Mouse (Mus musculus) heart, embryonic 13.5 days (tissue): ENCODE results near the gene Prr14. TPM values are rescaled to one million over a fixed set of nuclear protein-coding genes. Genes with fewer than 3 reads are reported as not detected.
"Not testable (repeated sequence)": the region's sequence is repeated elsewhere in the genome, so short reads cannot be mapped to it uniquely, and the experiment has no call there.

Experiments used
- ATAC-seq: fragments of 200-750 bp; cut with Nextera tagmentation; 2 replicates; pipeline ENCODE4 v1.8.0; 2017; ENCODE audit warnings: moderate TSS enrichment; ENCODE audit not compliant: insufficient number of reproducible peaks, low FRiP score, low TSS enrichment; ENCODE audit errors: extremely low read depth
- H3K27ac ChIP-seq: fragments of 300-500 bp; sonication (generic); replicated peaks from 2 replicates; pipeline ENCODE4 v1.5.1; 2015; ENCODE audit warnings: moderate library complexity, mild to moderate bottlenecking, inconsistent platforms
- H3K27me3 ChIP-seq: fragments of 300-500 bp; sonication (generic); replicated peaks from 2 replicates; pipeline ENCODE4 v1.6.1; 2015; ENCODE audit warnings: mild to moderate bottlenecking, inconsistent platforms
- H3K36me3 ChIP-seq: fragments of 300-500 bp; sonication (generic); 2 replicates; pipeline ENCODE4 v1.6.1; 2015; ENCODE audit warnings: mild to moderate bottlenecking, inconsistent platforms
- H3K4me1 ChIP-seq: fragments of 300-500 bp; sonication (generic); 2 replicates; pipeline ENCODE4 v1.6.1; 2015; ENCODE audit warnings: inconsistent platforms
- H3K4me2 ChIP-seq: fragments of 300-500 bp; sonication (generic); 2 replicates; pipeline ENCODE4 v1.6.1; 2015; ENCODE audit warnings: inconsistent platforms, mild to moderate bottlenecking, moderate library complexity
- H3K4me3 ChIP-seq: fragments of 300-500 bp; sonication (generic); 2 replicates; pipeline ENCODE4 v1.5.1; 2015; ENCODE audit warnings: moderate library complexity, mild to moderate bottlenecking, inconsistent platforms
- H3K9ac ChIP-seq: fragments of 300-500 bp; sonication (generic); 2 replicates; pipeline ENCODE4 v1.6.1; 2015; ENCODE audit warnings: inconsistent platforms, mild to moderate bottlenecking, moderate library complexity
- H3K9me3 ChIP-seq: fragments of 300-500 bp; sonication (generic); 2 replicates; pipeline ENCODE4 v1.6.1; 2016; ENCODE audit warnings: inconsistent platforms
- WGBS: fragments of 180-500 bp; shearing (Covaris S2); methylation state at CpG from one replicate; pipeline ENCODE4 v1.1.7; 2015; ENCODE audit warnings: mixed read lengths; 5-methylcytosine and 5-hydroxymethylcytosine counted together
- polyA plus RNA-seq: library from polyadenylated mRNA; unstranded; fragments of >200 nt; fragmentation: Nextera tagmentation; extraction: Ambion mirVana; gene quantifications from 2 replicates; pipeline ENCODE4 v1.2.1, GENCODE M21; 2015

Gene Prr14
- polyA plus RNA-seq, 1 experiment from 2014 or later, result 27.3 TPM

DNA sequence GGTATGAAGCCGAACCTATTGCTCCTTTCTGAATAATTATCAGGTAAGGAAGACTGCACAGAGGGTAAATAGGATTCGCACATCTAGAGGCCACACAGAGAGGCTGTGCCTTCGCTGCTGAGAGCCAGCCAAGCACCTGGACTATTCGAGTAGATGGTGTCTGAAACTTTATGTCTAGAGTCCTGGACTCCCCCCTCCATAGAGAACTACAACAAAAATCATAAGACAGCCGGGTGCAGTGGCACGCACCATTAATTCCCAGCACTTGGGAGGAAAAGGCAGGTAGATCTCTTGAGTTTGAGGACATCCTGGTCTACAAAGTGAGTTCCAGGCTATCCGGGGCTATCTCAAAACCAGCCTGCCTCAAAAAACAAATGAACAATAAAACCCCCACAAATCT, 9.4 kb upstream of the Prr14 start:
- WGBS, result 79% methylated on average over 7 of the region's 7 CpGs

DNA sequence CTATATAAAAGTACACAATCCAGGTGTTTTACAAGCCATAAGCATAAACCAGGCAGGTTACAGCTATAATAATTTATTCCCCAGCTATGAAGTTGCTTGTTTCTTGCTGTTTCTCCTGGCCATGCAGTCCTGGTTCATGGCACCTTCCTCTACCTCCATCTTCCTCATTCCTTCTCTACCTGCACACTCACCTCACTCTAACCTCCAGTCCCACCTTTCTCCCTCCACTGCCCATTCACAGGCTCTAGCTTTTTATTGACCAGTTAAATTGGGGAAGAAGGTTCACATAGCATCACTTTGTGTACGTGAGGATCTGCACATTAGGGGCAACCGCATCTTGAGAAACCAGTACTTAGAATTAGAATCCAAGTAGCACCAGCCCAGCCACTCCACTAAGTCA, 6.4 kb upstream of the Prr14 start:
- ATAC-seq, result no peak
- Histone ChIP-seq H3K27ac (no peak overlapping the region), H3K4me2 (no peak overlapping the region), H3K36me3 (peaks cover 65% of the 10 kb centered on the region), H3K4me3 (no peak overlapping the region), H3K4me1 (peaks cover 33% of the 10 kb centered on the region), H3K27me3 (no peaks in the 10 kb centered on the region), H3K9ac (no peak overlapping the region), H3K9me3 (no peaks in the 10 kb centered on the region; the same call in 1 of the 2 replicates)
- WGBS, result 93% methylated on average over 2 of the region's 2 CpGs

More for the DNA sequence above, 9.4 kb upstream of the Prr14 start:
- H3K27ac ChIP-seq, result no peak overlapping the region
- H3K4me3 ChIP-seq, result peak overlapping the region; percentile 94
- H3K9ac ChIP-seq, result peak overlapping the region; percentile 96
- H3K36me3 ChIP-seq, result peaks cover 57% of the 10 kb centered on the region
- H3K4me1 ChIP-seq, result peaks cover 39% of the 10 kb centered on the region
- H3K27me3 ChIP-seq, result no peaks in the 10 kb centered on the region
- no peaks in the 10 kb centered on the region for H3K9me3 ChIP-seq
- peak overlapping the region; percentile 87 for H3K4me2 ChIP-seq
- ATAC-seq, result no peak

DNA sequence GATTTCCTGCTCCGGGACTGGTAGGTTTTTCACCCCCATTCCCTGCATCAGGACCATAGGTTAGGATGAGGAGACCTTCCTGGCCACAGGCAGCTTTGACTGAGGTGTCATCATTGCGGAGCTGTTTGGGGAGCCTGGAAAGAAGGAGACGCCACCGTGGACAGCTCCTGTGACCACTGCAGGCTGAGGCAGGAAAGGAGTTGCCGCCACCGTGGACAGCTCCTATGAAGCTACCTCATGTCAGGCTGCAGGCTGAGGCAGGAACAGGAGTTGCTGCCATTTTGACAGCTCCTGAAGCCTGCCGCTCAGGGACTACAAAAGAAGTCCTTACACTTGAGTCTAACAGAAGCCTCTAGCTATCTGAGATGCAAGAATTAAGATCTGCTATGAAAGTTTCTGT, 4.5 kb upstream of the Prr14 start:
- Histone ChIP-seq H3K9me3 (no peaks in the 10 kb centered on the region; the same call in 1 of the 2 replicates), H3K4me3 (no peak overlapping the region), H3K4me2 (no peak overlapping the region), H3K4me1 (peaks cover 25% of the 10 kb centered on the region), H3K9ac (no peak overlapping the region), H3K27ac (no peak overlapping the region), H3K27me3 (no peaks in the 10 kb centered on the region), H3K36me3 (peaks cover 77% of the 10 kb centered on the region)
- WGBS, result 78% methylated on average over 7 of the region's 7 CpGs
- ATAC-seq, result no peak

DNA sequence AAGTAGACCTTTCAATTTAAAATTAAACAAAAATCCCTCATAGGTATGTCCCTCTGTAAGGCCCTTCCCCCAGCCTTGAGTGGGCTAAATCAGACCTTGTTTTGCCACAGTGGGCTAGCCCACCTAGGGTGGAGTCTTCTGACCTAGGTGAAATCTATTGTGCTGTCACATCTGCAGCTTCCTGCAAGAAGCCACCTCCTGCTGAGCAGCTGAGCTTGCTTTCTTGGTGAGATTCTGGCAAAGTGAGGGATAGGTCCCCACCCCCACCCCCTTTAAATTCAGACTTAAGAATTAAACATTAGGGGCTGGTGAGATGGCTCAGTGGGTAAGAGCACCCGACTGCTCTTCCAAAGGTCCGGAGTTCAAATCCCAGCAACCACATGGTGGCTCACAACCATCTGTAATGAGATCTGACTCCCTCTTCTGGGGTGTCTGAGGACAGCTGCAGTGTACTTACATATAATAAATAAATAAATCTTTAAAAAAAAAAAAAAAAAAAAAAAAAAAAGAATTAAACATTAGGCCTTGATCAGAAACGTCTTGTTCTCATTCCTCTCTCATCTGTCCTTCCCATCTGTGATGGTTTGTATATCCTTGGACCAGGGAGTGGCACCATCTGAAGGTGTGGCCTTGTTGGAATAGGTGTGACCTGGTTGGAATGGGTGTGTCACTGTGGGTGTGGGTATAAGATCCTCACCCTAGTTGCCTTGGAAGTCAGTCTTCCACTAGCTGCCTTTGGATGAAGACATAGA, 864 bp upstream of the Prr14 start:
- H3K9ac ChIP-seq, H3K4me1 ChIP-seq, H3K27me3 ChIP-seq, H3K4me3 ChIP-seq, H3K9me3 ChIP-seq, ATAC-seq, H3K27ac ChIP-seq, H3K4me2 ChIP-seq: not testable (repeated sequence)
- H3K36me3 ChIP-seq, result peaks cover 81% of the 10 kb centered on the region
- 84% methylated on average over 3 of the region's 3 CpGs for WGBS

DNA sequence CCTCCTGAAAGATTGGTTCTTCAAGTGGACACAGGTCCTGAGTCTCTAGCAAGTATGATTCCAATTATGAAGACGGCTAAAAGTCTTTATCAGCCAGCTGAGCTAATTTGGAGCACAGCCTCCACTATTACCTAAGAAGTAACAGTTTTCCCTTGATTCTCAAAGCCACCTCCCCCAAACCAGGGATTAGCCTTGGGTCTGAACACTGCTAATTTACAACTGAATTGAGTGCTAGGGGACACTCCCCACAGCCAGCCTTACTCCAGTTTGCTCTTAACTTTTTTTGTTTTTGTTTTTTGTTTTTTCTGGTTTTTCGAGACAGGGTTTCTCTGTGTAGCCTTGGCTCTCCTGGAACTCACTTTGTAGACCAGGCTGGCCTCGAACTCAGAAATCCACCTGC, 5.8 kb downstream of the Prr14 start:
- Histone ChIP-seq H3K27me3 (no peaks in the 10 kb centered on the region), H3K9ac (no peak overlapping the region), H3K4me1 (peaks cover 10% of the 10 kb centered on the region), H3K4me2 (no peak overlapping the region), H3K9me3 (no peaks in the 10 kb centered on the region), H3K4me3 (no peak overlapping the region), H3K27ac (no peak overlapping the region), H3K36me3 (peaks cover 79% of the 10 kb centered on the region)
- no peak for ATAC-seq
- WGBS, result 89% methylated on average over 3 of the region's 3 CpGs

DNA sequence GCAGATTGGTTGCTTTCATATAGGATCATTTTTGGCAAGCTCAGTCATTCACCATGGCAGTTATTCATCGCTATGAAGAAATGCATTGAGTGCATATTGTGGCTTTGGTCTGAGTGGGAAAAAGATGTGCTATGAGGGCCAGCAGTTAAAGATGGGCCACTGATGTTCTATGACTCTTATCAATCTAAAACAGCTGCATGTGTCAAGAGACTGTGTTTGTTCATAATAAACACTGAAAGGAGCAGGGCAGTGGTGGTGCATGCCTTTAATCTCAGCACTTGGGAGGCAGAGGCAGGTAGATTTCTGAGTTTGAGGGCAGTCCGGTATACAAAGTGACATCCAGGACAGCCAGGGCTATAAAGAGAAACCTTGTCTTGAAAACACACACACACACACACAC, 6.3 kb downstream of the Prr14 start:
- ATAC-seq, H3K4me2 ChIP-seq, H3K27ac ChIP-seq, H3K9ac ChIP-seq, H3K4me3 ChIP-seq, H3K9me3 ChIP-seq, H3K27me3 ChIP-seq: not testable (repeated sequence)
- peaks cover 75% of the 10 kb centered on the region for H3K36me3 ChIP-seq
- peaks cover 10% of the 10 kb centered on the region for H3K4me1 ChIP-seq
- 90% methylated on average over 2 of the region's 2 CpGs for WGBS

DNA sequence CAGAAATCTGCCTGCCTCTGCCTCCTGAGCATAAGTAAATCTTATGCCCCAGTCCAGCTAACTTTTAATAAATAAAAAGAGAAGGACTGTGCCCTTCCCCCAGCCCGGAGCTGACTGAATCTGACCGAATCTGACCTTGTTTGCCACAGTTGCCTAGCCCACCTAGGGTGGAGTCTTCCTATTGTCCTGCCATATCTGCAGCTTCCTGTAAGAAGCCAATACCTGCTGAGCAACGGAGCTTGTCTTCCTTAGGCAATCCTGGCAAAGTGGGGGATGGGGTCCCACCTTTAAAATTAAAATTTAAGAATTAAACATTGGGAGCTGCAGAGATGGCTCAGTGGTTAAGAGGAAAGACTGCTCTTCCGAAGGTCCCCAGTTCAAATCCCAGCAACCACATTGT, 7.2 kb downstream of the Prr14 start:
- Histone ChIP-seq H3K9ac (no peak overlapping the region), H3K9me3 (no peaks in the 10 kb centered on the region), H3K4me1 (peaks cover 10% of the 10 kb centered on the region), H3K4me3 (no peak overlapping the region), H3K27ac (no peak overlapping the region), H3K36me3 (peaks cover 65% of the 10 kb centered on the region), H3K27me3 (no peaks in the 10 kb centered on the region), H3K4me2 (no peak overlapping the region)
- no peak for ATAC-seq
- WGBS, result 92% methylated on average over 4 of the region's 4 CpGs

DNA sequence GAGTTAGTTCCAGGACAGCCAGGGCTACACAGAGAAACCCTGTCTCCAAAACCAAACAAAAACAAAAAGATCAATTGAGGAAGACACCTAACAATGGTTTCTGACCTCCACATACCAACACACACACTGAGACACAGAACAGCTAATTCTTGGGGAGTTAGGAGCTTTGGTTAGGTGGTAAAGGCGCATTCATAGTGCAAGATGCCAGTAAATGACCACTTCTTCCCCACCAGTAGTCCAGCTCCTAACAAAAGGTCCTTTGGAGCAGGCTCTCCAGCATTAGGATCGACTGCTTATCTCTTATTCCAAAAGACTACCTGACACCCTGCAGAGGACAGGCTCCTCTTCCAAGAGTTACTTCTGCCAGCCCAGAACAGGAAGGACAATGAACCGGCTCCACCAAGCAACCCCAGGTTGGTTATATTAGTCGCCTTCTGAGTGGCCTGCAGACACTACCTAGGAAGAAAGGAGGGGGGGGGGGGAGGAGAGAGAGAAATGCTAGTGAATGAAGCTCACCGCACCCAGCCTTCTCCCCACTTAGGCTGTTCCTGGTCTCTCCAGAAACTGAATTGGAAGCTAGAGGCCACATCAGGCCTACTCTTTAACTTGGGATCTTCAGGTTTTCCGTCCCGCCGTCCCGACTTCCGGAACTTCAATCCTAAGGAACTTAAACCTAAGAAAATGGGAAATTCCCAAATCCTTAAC, 10.8 kb downstream of the Prr14 start:
- Histone ChIP-seq H3K4me1 (peaks cover 20% of the 10 kb centered on the region), H3K36me3 (peaks cover 64% of the 10 kb centered on the region), H3K27me3 (no peaks in the 10 kb centered on the region), H3K27ac (peak overlapping the region; percentile 99), H3K4me2 (peak overlapping the region; percentile 97), H3K9ac (peak overlapping the region; percentile 88), H3K4me3 (peak overlapping the region; percentile 72), H3K9me3 (no peaks in the 10 kb centered on the region)
- no peak for ATAC-seq
- WGBS, result 8% methylated on average over 10 of the region's 10 CpGs

DNA sequence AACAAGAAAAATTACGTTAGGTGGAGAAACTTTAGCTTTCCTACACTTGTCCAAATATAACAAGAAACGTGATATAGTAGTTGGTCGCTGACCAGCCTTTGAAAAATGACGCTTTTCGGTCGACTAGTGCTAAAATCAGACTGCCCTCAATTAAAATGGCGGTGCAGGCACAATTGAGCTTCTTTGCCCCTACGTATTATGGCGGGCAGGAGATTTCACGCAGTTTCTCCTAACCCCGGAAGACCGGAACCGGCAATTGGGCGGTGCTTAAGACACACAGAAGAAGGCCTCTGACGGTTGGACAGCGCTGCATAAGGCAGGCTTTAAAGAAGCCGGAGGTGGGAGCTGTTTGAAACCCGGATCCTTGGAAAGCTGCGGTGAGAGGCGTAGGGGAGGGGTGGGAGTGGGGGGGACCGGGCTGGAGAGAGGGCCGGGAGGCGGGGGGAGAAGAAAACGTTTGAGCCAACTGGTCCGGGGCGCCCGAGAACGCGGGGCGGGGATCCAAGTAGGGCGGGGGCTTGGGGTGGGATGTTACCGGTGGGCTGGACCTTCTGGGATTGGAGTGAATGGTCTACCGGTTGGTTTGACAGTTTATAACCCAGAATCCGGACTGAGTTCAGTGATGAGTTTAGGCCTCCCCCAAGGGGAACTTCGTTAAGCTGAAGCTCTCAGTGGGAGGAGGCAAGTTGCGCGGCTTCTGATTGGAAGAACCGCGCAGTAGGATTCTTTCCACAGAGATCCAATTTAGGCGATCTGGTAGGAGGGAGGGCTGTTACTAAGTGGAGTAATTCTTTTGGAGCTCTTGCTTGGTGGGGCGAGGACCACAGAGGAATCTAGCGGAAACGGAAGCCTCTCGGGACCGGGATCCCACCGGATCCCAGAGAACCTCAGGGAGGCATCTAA, 11.6 kb downstream of the Prr14 start:
- Histone ChIP-seq H3K27me3 (no peaks in the 10 kb centered on the region), H3K27ac (peak overlapping the region; percentile 99), H3K4me3 (peak overlapping the region; percentile 72), H3K4me1 (peaks cover 20% of the 10 kb centered on the region), H3K9ac (peak overlapping the region; percentile 88), H3K9me3 (no peaks in the 10 kb centered on the region), H3K36me3 (peaks cover 64% of the 10 kb centered on the region), H3K4me2 (peak overlapping the region; percentile 97)
- ATAC-seq, result peak; percentile 79
- WGBS, result under 1% methylated on average over 46 of the region's 46 CpGs

DNA sequence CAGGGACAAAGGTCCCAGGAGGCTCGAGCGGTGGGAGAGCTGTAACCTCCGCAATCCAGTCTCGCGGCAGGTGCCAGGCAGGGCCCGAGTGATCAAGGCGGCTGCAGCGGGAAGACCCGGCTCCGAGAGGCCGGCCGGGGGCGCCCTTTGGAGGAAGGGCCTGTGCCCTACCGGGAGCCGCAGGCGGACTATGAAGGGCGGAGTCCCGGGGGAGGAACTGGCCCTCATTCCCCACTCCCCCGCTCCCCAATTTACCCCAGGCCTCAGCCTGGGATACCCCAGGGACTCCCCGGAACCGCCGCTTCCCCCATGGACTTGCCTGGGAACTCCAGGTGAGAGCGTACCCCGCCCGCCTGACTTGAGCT, 12.2 kb downstream of the Prr14 start:
- Histone ChIP-seq H3K9ac (peak overlapping the region; percentile 88), H3K27ac (peak overlapping the region; percentile 99), H3K9me3 (no peaks in the 10 kb centered on the region), H3K4me2 (peak overlapping the region; percentile 97), H3K4me1 (peaks cover 26% of the 10 kb centered on the region), H3K27me3 (no peaks in the 10 kb centered on the region), H3K4me3 (peak overlapping the region; percentile 72), H3K36me3 (peaks cover 64% of the 10 kb centered on the region)
- under 1% methylated on average over 24 of the region's 25 CpGs for WGBS
- ATAC-seq, result peak; percentile 45

DNA sequence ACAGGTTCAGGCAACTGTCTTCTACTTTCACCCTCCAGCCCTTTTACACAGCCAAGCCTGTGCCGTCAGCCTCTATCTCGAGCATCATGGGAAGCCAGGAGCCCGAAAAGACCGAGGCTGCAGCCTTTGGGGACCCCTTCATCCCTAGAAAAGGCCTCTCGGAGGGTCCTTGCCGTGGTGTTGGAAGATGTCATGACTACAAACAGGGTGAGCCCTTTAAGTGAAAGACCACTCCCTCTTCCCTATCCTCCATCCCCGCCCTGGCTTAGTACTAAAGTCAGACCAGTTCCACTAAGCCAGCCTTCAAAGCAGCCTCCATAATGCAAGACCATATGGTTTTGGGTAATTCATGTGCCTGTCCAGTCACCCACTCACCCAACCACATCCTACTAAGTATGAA, 12.6 kb downstream of the Prr14 start:
- Histone ChIP-seq H3K4me3 (peak overlapping the region; percentile 72), H3K36me3 (peaks cover 64% of the 10 kb centered on the region), H3K9me3 (no peaks in the 10 kb centered on the region), H3K4me1 (peaks cover 31% of the 10 kb centered on the region), H3K9ac (peak overlapping the region; percentile 88), H3K27me3 (no peaks in the 10 kb centered on the region), H3K27ac (peak overlapping the region; percentile 99), H3K4me2 (peak overlapping the region; percentile 97)
- 2% methylated on average over 7 of the region's 7 CpGs for WGBS
- ATAC-seq, result no peak
